Mouse (Mus musculus) kidney, adult 2 months (tissue): ENCODE results near the gene Ccdc134. TPM values are rescaled to one million over a fixed set of nuclear protein-coding genes. Genes with fewer than 3 reads are reported as not detected.

Source experiments
- DNase-seq: peaks from one replicate; pipeline ENCODE4 v3.0.0; 2021
- H3K27ac ChIP-seq: fragments of 200-500 bp; 2 replicates; pipeline ENCODE4 v1.5.1; 2012; ENCODE audit warnings: low read depth, low read length, control low read depth, inconsistent platforms; ENCODE audit not compliant: insufficient read depth
- H3K27me3 ChIP-seq: fragments of 200-500 bp; replicated peaks from 2 replicates; pipeline ENCODE4 v1.6.1; 2012; ENCODE audit warnings: mild to moderate bottlenecking, moderate library complexity, low read length, inconsistent platforms; ENCODE audit not compliant: control insufficient read depth, insufficient read depth
- H3K36me3 ChIP-seq: fragments of 200-500 bp; 2 replicates; pipeline ENCODE4 v1.6.1; 2012; ENCODE audit warnings: mild to moderate bottlenecking, moderate library complexity, low read length, inconsistent platforms; ENCODE audit not compliant: control insufficient read depth, insufficient read depth
- H3K4me1 ChIP-seq: fragments of 200-500 bp; 2 replicates; pipeline ENCODE4 v1.6.1; 2011; ENCODE audit warnings: low read length; ENCODE audit not compliant: control insufficient read depth, insufficient read depth
- H3K4me3 ChIP-seq: fragments of 200-500 bp; 2 replicates; pipeline ENCODE4 v1.5.1; 2011; ENCODE audit warnings: mild to moderate bottlenecking, low read depth, low read length, control low read depth; ENCODE audit not compliant: insufficient read depth
- CTCF ChIP-seq: fragments of 200-500 bp; conservative IDR thresholded peaks from 2 replicates; pipeline ENCODE4 v1.5.1; 2011; ENCODE audit warnings: low read depth, mild to moderate bottlenecking, control low read depth, low read length, moderate library complexity, mixed read lengths; ENCODE audit not compliant: insufficient read depth, insufficient read length
- POLR2A ChIP-seq: fragments of 200-500 bp; IDR thresholded peaks from one replicate; pipeline ENCODE4 v1.6.1; 2011; ENCODE audit warnings: low read depth, low read length, control low read depth
- WGBS: fragments of 180-500 bp; shearing (Covaris S2); methylation state at CpG from one replicate; pipeline ENCODE4 v1.1.7; 2018; 5-methylcytosine and 5-hydroxymethylcytosine counted together
- polyA plus RNA-seq: library from polyadenylated mRNA; depleted of rRNA; stranded (reverse); fragments of >200 nt; gene quantifications from 2 replicates; pipeline ENCODE4 v1.2.3, GENCODE M21; 2012

Ccdc134 gene
- polyA plus RNA-seq, 1 experiment, result 6.9 TPM

DNA sequence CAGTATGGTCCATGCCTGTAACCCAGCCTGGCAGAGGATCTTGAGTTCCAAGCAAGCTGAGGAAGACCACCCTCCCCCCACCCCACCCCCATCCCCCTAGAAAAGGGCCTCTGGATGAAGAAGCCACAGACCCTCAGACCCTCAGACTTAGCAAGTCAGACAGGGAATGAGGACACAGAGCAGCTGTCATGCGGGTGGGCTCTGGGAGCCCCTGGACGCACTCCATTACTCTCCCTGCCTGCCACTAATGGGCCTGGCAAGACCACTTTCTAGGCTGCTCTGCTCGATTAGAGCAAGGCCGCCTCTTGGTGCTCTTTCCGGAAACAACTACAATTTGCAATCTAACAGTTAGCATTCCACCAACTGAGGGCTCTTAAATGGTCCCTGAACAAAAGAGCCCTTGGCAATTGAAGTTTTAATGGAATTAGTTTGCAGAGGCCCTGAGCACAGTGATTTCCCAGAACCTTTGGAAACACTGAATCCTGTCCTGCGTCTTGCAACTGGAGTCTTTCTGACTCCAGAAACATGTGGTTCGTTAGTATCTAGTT is 50.1 kb downstream of the Ccdc134 start:
- no peak for TF ChIP-seq POLR2A
- Histone ChIP-seq H3K27ac (no peak overlapping the region), H3K36me3 (peaks cover 4% of the 10 kb centered on the region), H3K27me3 (no peaks in the 10 kb centered on the region), H3K4me1 (no peaks in the 10 kb centered on the region), H3K4me3 (no peak overlapping the region)
- DNase-seq, result no peak
- WGBS, result 80% methylated on average over 7 of the region's 7 CpGs

DNA sequence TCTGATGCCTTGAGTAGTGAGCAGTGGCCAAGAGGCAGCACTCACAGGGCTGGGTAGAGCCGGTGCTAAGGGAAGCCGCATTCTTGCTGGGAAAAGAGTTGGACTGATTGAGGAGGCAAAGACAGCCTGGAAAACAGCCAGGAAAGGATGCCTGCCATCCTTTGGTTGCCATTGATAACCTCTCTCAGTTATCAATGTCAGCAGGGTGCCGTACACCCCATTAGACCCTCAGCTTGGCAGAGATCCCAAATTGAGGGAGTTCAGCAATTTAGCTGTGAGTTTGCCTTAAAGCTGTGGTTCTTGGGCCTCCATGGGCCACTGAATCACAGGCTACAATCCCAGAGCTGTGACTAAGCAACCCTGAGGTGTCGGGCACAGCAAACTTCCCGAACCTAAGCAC is 53.4 kb downstream of the Ccdc134 start:
- 87% methylated on average over 5 of the region's 5 CpGs for WGBS
- TF ChIP-seq POLR2A, result no peak
- TF ChIP-seq CTCF, result no peak
- Histone ChIP-seq H3K4me3 (no peak overlapping the region), H3K27ac (no peak overlapping the region), H3K27me3 (no peaks in the 10 kb centered on the region), H3K4me1 (peaks cover 12% of the 10 kb centered on the region), H3K36me3 (peaks cover 3% of the 10 kb centered on the region)
- DNase-seq, result no peak

DNA sequence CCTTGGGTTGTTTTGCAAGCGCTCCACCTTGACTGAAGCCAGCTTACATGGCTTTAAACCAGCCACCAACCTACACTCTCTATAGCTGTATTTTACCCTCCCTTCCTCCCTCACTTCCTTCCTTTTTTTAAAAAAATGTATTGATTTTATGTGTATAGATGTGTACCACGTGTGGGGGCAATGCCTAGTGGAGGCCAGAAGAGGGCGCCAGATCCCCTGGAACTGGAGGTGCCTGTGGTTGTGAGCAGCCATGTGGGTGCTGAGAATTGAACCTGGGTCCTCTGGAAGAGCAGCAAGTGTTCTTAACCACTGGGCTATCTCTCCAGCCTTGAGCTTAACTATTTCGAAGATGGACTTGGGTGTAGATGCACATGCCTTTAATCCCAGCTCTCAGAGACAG is 54.6 kb downstream of the Ccdc134 start:
- no peak for DNase-seq
- WGBS, result 94% methylated on average over 4 of the region's 4 CpGs
- Histone ChIP-seq H3K27me3 (no peaks in the 10 kb centered on the region), H3K4me1 (peaks cover 12% of the 10 kb centered on the region), H3K36me3 (peaks cover 3% of the 10 kb centered on the region), H3K4me3 (no peak overlapping the region), H3K27ac (no peak overlapping the region)
- TF ChIP-seq CTCF (0 out of 2 replicates have a peak, but pooled peaks have one; percentile 20), POLR2A (no peak)

- H3K4me3 ChIP-seq, result no peak overlapping the region
- 62% methylated on average over 10 of the region's 10 CpGs for WGBS
- peak; percentile 29 for DNase-seq
- TF ChIP-seq CTCF (no peak), POLR2A (no peak)
- H3K27ac ChIP-seq, result peak overlapping the region; percentile 82
- H3K27me3 ChIP-seq, result no peaks in the 10 kb centered on the region
- H3K4me1 ChIP-seq, result peaks cover 12% of the 10 kb centered on the region
- H3K36me3 ChIP-seq, result peaks cover 1% of the 10 kb centered on the region
These were observed 55.9 kb downstream of the Ccdc134 start for GRCm38 (mm10) chr15:82183596-82183995.

GRCm38 (mm10) chr15:82184183-82184582 is 56.5 kb downstream of the Ccdc134 start:
- WGBS, result 57% methylated on average over 7 of the region's 7 CpGs
- H3K27ac ChIP-seq, result peak overlapping the region; percentile 82
- TF ChIP-seq CTCF (no peak), POLR2A (no peak)

DNA sequence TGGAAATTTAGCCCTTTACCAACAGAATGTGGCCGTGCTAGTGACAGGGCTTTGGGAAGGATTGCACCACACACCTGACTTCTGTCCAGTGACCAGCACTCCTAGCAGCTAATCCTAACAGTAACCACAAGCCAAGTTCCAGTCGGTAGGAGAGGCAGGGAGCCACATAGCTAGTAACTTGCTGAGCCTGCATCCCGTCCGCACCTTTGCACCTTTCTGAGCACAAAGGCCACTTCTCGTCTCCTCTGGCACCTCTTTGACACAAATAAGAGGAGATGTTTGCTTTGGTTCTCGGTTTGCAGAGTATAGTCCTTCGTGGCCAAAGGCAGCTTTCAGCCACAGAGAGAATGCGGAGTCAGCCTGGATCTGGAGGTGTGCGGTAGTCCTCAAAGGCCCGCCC is 56.9 kb downstream of the Ccdc134 start:
- Histone ChIP-seq H3K4me1 (peaks cover 12% of the 10 kb centered on the region), H3K27ac (peak overlapping the region; percentile 83), H3K36me3 (peaks cover 1% of the 10 kb centered on the region; the same call in 1 of the 2 replicates), H3K4me3 (no peak overlapping the region), H3K27me3 (no peaks in the 10 kb centered on the region)
- 48% methylated on average over 10 of the region's 10 CpGs for WGBS
- TF ChIP-seq POLR2A (no peak), CTCF (no peak)
- DNase-seq, result peak; percentile 93

More at GRCm38 (mm10) chr15:82184183-82184582, 56.5 kb downstream of the Ccdc134 start:
- Histone ChIP-seq H3K27me3 (no peaks in the 10 kb centered on the region), H3K4me3 (no peak overlapping the region), H3K4me1 (peaks cover 12% of the 10 kb centered on the region), H3K36me3 (peaks cover 1% of the 10 kb centered on the region)
- peak; percentile 80 for DNase-seq

DNA sequence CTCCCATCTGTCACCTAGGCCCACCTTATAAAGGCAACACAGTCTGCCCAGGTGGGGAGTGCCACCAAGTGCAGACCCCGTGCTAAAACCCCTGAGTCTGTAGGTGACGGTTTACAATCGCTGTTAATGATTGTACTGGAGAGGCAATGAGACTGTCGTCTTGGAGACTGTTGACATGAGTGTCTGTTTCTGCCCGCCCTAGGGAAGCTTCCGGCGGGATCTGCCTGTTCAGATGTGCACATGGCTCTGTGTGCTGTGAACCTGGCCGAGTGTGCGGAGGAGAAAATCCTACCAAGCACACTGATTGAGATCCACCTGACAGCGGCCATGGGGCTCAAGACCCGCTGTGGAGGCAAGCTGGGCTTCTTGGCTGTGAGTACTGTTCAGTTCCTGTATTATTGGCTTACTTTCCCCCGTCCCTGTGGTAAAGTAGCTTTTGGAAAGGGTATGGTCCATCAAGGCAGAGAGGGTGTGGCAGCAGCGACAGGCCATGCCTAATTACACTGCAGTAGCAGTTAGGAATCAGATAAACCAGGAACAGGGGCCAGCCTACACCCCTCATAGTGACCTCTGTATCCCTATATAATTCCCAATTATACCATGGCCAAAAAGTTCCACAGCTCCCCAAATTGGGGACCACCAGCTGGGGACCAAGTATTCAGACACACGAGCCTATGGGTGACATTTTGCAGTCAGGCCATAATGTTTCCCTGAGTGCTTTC is 57.5 kb downstream of the Ccdc134 start:
- H3K4me3 ChIP-seq, result no peak overlapping the region
- H3K4me1 ChIP-seq, result peaks cover 12% of the 10 kb centered on the region
- TF ChIP-seq POLR2A (no peak), CTCF (no peak)
- peak overlapping the region; percentile 83 for H3K27ac ChIP-seq
- H3K36me3 ChIP-seq, result 0 out of 2 replicates have a peak, but pooled peaks cover 1% of the 10 kb centered on the region
- H3K27me3 ChIP-seq, result no peaks in the 10 kb centered on the region
- no peak for DNase-seq
- 62% methylated on average over 14 of the region's 14 CpGs for whole genome bisulfite sequencing
